20 mouse cellular contexts compared by ENCODE assay signal in the genomic region with DNA sequence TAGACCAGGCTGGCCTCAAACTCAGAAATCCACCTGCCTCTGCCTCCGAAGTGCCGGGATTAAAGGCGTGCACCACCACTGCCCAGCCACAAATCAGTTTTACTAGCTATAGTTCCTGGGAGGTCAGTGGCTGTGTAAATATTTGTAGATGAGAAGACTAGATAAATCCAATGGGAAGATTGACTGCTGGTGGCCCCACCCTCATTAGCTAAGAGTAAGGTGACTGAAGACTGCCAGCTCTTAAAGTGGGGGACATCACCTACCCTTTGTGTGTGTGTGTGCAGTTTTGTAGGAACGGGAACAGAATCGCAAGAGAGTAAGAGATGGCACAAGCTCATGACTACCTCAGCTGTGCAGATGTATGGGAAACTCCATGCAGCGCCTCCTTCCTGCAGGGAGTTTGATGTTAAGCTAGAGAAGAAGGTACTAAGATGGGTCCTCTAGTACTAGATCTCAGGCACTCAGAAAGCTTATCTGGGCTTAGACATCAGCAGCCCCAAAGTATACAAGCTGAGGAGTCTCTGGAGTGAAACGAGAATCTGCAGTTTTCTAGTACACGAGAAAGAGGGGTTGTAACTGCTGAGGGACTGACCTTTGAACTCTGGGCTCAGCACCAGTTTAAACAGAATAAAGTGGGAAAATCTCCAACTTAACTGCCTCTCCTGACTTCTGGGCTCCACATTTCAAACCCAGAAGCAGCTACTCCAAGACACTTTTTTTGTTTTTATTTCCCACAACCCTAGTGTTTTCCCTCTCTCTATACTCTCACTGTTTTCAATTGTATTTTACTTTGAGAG. TPM values are rescaled to one million over a fixed set of nuclear protein-coding genes. Genes with fewer than 3 reads are reported as not detected.
DNase-seq lines count a peak whose midpoint lies in the region; ATAC-seq and TF ChIP-seq lines count a peak whose summit lies in the region.
"Had no signal": no experiment of that assay in that cellular context is flagged by ENCODE, and none has a peak within 500 bp of the region (broad histone marks: within the 10 kb centered on the region; RNA-seq: fewer than 3 reads in every experiment).

No protein-coding gene starts in this region.

- no peak for TF ChIP-seq CTCF in liver, adult 2 months (IDR thresholded peaks at IDR 0.05; ENCODE audit: low read depth, low read length)
- no peak for TF ChIP-seq CTCF in kidney, postnatal 0 days (IDR thresholded peaks at IDR 0.05; ENCODE audit: low read depth)

- H3K79me2 ChIP-seq in liver, adult 2 months (ENCODE audit: control insufficient read depth, insufficient read depth, low read length): no peaks in the 10 kb centered on the region; the same call in 1 of the 2 replicates

- H3K4me1 ChIP-seq in liver, adult 2 months (ENCODE audit: control insufficient read depth, insufficient read depth, low read length): peaks cover 46% of the 10 kb centered on the region
- 0 out of 2 replicates have a peak, but pooled peaks cover 3% of the 10 kb centered on the region for H3K4me1 ChIP-seq in kidney, postnatal 0 days (replicated peaks; ENCODE audit: insufficient read depth, low read length)
- peaks cover 12% of the 10 kb centered on the region; the same call in 1 of the 2 replicates for H3K4me1 ChIP-seq in liver, embryonic 13.5 days (replicated peaks)
- H3K4me1 ChIP-seq: embryonic facial prominence, embryonic 15.5 days; forebrain, embryonic 10.5 days; hindbrain, embryonic 15.5 days; midbrain, embryonic 13.5 days; neural tube, embryonic 13.5 days had no signal

- peak overlapping the region; percentile 74 for H3K9ac ChIP-seq in liver, adult 2 months (ENCODE audit: low read depth, low read length)
- H3K9ac ChIP-seq in kidney, postnatal 0 days (ENCODE audit: low read depth, low read length): no peak overlapping the region
- H3K9ac ChIP-seq in liver, embryonic 13.5 days: no peak overlapping the region
- H3K9ac ChIP-seq: embryonic facial prominence, embryonic 15.5 days; forebrain, postnatal 0 days; heart, embryonic 13.5 days; hindbrain, embryonic 15.5 days; limb, embryonic 13.5 days; midbrain, embryonic 13.5 days; neural tube, embryonic 13.5 days had no signal

- peaks cover 6% of the 10 kb centered on the region for H3K36me3 ChIP-seq in liver, adult 2 months (ENCODE audit: control insufficient read depth, insufficient read depth, low read length)
- H3K36me3 ChIP-seq in kidney, postnatal 0 days (ENCODE audit: insufficient read depth, low read length): no peaks in the 10 kb centered on the region
- peaks cover 9% of the 10 kb centered on the region; the same call in 1 of the 2 replicates for H3K36me3 ChIP-seq in liver, embryonic 13.5 days
- H3K36me3 ChIP-seq: hindbrain, embryonic 15.5 days had no signal

- intact Hi-C loops in left cerebral cortex, postnatal 36 days (cut with DNase I): no loop called here

- DNase-seq in liver, adult 2 months (ENCODE audit: extremely low read depth, low read depth, low spot score): peak; percentile 94
- no peak for DNase-seq in liver
- DNase-seq in kidney, postnatal 0 days (ENCODE audit: low spot score): peak; percentile 39
- DNase-seq in liver, embryonic 13.5 days: no peak
- DNase-seq in yolk sac, embryonic 10.5 days (ENCODE audit: low spot score): peak; percentile 68
- DNase-seq in left cerebral cortex, postnatal 36 days (ENCODE audit: low spot score in 2 of 2): no peak
- no peak for DNase-seq in retina, postnatal 1 day
- DNase-seq: adrenal gland, adult 8-10 months; cerebellum, postnatal 10 days; forebrain, postnatal 0 days; heart, postnatal 36 days; spleen, adult 18-20 months had no signal

- H3K9me3 ChIP-seq in kidney, postnatal 0 days (replicated peaks; ENCODE audit: low read length): no peaks in the 10 kb centered on the region
- H3K9me3 ChIP-seq in liver, embryonic 13.5 days (replicated peaks): no peaks in the 10 kb centered on the region
- H3K9me3 ChIP-seq: embryonic facial prominence, embryonic 15.5 days; forebrain, embryonic 10.5 days; heart, embryonic 13.5 days; hindbrain, embryonic 15.5 days; limb, embryonic 13.5 days; midbrain, embryonic 13.5 days; neural tube, embryonic 13.5 days had no signal

- peak overlapping the region; percentile 8; the same call in 1 of the 2 replicates for H3K4me3 ChIP-seq in liver, adult 2 months (ENCODE audit: insufficient read depth, low read depth, low read length)
- H3K4me3 ChIP-seq in kidney, postnatal 0 days (replicated peaks; ENCODE audit: low read depth, low read length): no peak overlapping the region
- H3K4me3 ChIP-seq in liver, embryonic 13.5 days (replicated peaks): no peak overlapping the region
- H3K4me3 ChIP-seq: embryonic facial prominence, embryonic 15.5 days; forebrain, embryonic 10.5 days; heart, embryonic 13.5 days; hindbrain, embryonic 15.5 days; limb, embryonic 13.5 days; midbrain, embryonic 13.5 days; neural tube, embryonic 13.5 days had no signal

- peak overlapping the region; percentile 100 for H3K27ac ChIP-seq in liver, adult 2 months (replicated peaks; ENCODE audit: insufficient read depth, low read depth, low read length)
- no peak overlapping the region for H3K27ac ChIP-seq in kidney, postnatal 0 days
- H3K27ac ChIP-seq in liver, embryonic 13.5 days: peak overlapping the region; percentile 11; the same call in 1 of the 2 replicates
- H3K27ac ChIP-seq: embryonic facial prominence, embryonic 15.5 days; forebrain, embryonic 10.5 days; heart, embryonic 13.5 days; hindbrain, embryonic 15.5 days; limb, embryonic 13.5 days; midbrain, embryonic 13.5 days; neural tube, embryonic 13.5 days had no signal

- H3K4me2 ChIP-seq in kidney, postnatal 0 days (ENCODE audit: low read length): no peak overlapping the region
- H3K4me2 ChIP-seq in liver, embryonic 13.5 days: no peak overlapping the region
- H3K4me2 ChIP-seq: embryonic facial prominence, embryonic 15.5 days; heart, embryonic 13.5 days; hindbrain, embryonic 15.5 days; limb, embryonic 13.5 days; midbrain, embryonic 13.5 days; neural tube, embryonic 13.5 days had no signal

- ATAC-seq in kidney, postnatal 0 days (replicated peaks; ENCODE audit: low FRiP score, low read depth): no peak
- peak; percentile 32; the same call in 1 of the 2 replicates for ATAC-seq in liver, embryonic 13.5 days (ENCODE audit: low read depth)
- ATAC-seq in erythroid progenitor cell, adult 5-6 weeks (replicated peaks; ENCODE audit: low FRiP score, poor library complexity, severe bottlenecking): no peak
- ATAC-seq: forebrain, postnatal 0 days; midbrain, embryonic 13.5 days had no signal

- no peak for TF ChIP-seq POLR2A in liver, adult 2 months (IDR thresholded peaks at IDR 0.05; ENCODE audit: extremely low read depth, insufficient read depth, low read length)

- WGBS in liver, adult 2 months: 25% methylated on average over 8 of the region's 8 CpGs
- 62% methylated on average over 8 of the region's 8 CpGs for WGBS in kidney, postnatal 0 days
- 76% methylated on average over 8 of the region's 8 CpGs for WGBS in liver, embryonic 13.5 days (ENCODE audit: insufficient replicate concordance)

- no peaks in the 10 kb centered on the region for H3K27me3 ChIP-seq in liver, adult 2 months (ENCODE audit: control insufficient read depth, insufficient read depth, low read length)
- H3K27me3 ChIP-seq in kidney, postnatal 0 days (ENCODE audit: insufficient read depth, low read length): no peaks in the 10 kb centered on the region
- H3K27me3 ChIP-seq in liver, embryonic 13.5 days: no peaks in the 10 kb centered on the region
- H3K27me3 ChIP-seq: embryonic facial prominence, embryonic 15.5 days; heart, embryonic 13.5 days; hindbrain, embryonic 15.5 days; limb, embryonic 13.5 days; midbrain, embryonic 13.5 days; neural tube, embryonic 13.5 days had no signal

RNA-seq across cellular contexts. Expression of a gene that starts 2.5 kb away (rescaled TPM):
- total RNA-seq in liver, adult 2 months (2014; rRNA removed): 661 and 727 TPM in 2 replicates
- 566 and 586 TPM in 2 replicates for polyA plus RNA-seq in liver, adult 2 months (2012; rRNA removed)
- 13.4 and 17.3 TPM in 2 replicates for polyA plus RNA-seq in kidney, postnatal 0 days (2015; fragmentation: Nextera tagmentation; extraction: Ambion mirVana)
- polyA plus RNA-seq in liver, embryonic 13.5 days (2015; fragmentation: Nextera tagmentation; extraction: Ambion mirVana): 1.8 and 2.0 TPM in 2 replicates
- 4.0 TPM in 1 of 2 replicates, not detected in the other for total RNA-seq in erythroid progenitor cell, adult 5-6 weeks (2015; ENCODE audit: low replicate concordance)
- 6.4 TPM in 1 of 2 replicates, not detected in the other for total RNA-seq in erythroid progenitor cell, adult 5-6 weeks (2017; ENCODE audit: low replicate concordance)
- 10 to 100 TPM in 1 of 2 experiments, 1 to 10 TPM in 1; 9.6 to 15.9 TPM for total RNA-seq in left cerebral cortex, postnatal 36 days (2021)

RNA-seq across cellular contexts. Expression of a gene that starts 16.5 kb away (rescaled TPM):
- 15.6 and 20.5 TPM in 2 replicates for total RNA-seq in liver, adult 2 months (2014; rRNA removed)
- 35.6 and 37.7 TPM in 2 replicates for polyA plus RNA-seq in liver, adult 2 months (2012; rRNA removed)
- polyA plus RNA-seq in kidney, postnatal 0 days (2015; fragmentation: Nextera tagmentation; extraction: Ambion mirVana): 140 and 145 TPM in 2 replicates
- polyA plus RNA-seq in liver, embryonic 13.5 days (2015; fragmentation: Nextera tagmentation; extraction: Ambion mirVana): 113 and 128 TPM in 2 replicates
- 9.2 and 21.3 TPM in 2 replicates for total RNA-seq in erythroid progenitor cell, adult 5-6 weeks (2015; ENCODE audit: low replicate concordance)
- 5.1 and 46.8 TPM in 2 replicates for total RNA-seq in erythroid progenitor cell, adult 5-6 weeks (2017; ENCODE audit: low replicate concordance)
- 100 to 1,000 TPM in 1 of 2 experiments, 10 to 100 TPM in 1; 85.8 to 109 TPM for total RNA-seq in left cerebral cortex, postnatal 36 days (2021)

RNA-seq across cellular contexts. Expression of a gene that starts 16.8 kb away (rescaled TPM):
- 4.1 and 4.6 TPM in 2 replicates for total RNA-seq in liver, adult 2 months (2014; rRNA removed)
- polyA plus RNA-seq in liver, adult 2 months (2012; rRNA removed): 11.3 and 15.4 TPM in 2 replicates
- polyA plus RNA-seq in kidney, postnatal 0 days (2015; fragmentation: Nextera tagmentation; extraction: Ambion mirVana): 7.1 and 9.0 TPM in 2 replicates
- polyA plus RNA-seq in liver, embryonic 13.5 days (2015; fragmentation: Nextera tagmentation; extraction: Ambion mirVana): 3.6 and 4.2 TPM in 2 replicates
- total RNA-seq in erythroid progenitor cell, adult 5-6 weeks (2015; ENCODE audit: low replicate concordance): 0.84 and 1.4 TPM in 2 replicates
- 1.9 and 3.2 TPM in 2 replicates for total RNA-seq in erythroid progenitor cell, adult 5-6 weeks (2017; ENCODE audit: low replicate concordance)
- total RNA-seq in left cerebral cortex, postnatal 36 days (2021): 10 to 100 TPM; 17.6 to 20.3 TPM

RNA-seq across cellular contexts. Expression of a gene that starts 28.8 kb away (rescaled TPM):
- total RNA-seq in liver, adult 2 months (2014; rRNA removed): 7.7 and 9.0 TPM in 2 replicates
- polyA plus RNA-seq in liver, adult 2 months (2012; rRNA removed): 10.6 and 22.7 TPM in 2 replicates
- polyA plus RNA-seq in kidney, postnatal 0 days (2015; fragmentation: Nextera tagmentation; extraction: Ambion mirVana): 13.1 and 14.6 TPM in 2 replicates
- polyA plus RNA-seq in liver, embryonic 13.5 days (2015; fragmentation: Nextera tagmentation; extraction: Ambion mirVana): 73.1 and 78.7 TPM in 2 replicates
- total RNA-seq in erythroid progenitor cell, adult 5-6 weeks (2015; ENCODE audit: low replicate concordance): 103 and 171 TPM in 2 replicates
- total RNA-seq in erythroid progenitor cell, adult 5-6 weeks (2017; ENCODE audit: low replicate concordance): 101 and 106 TPM in 2 replicates
- 100 to 1,000 TPM; 159 to 176 TPM for total RNA-seq in left cerebral cortex, postnatal 36 days (2021)

RNA-seq across cellular contexts. Expression of a gene that starts 29.6 kb away (rescaled TPM):
- total RNA-seq in liver, adult 2 months (2014; rRNA removed): 7.7 and 10.7 TPM in 2 replicates
- polyA plus RNA-seq in liver, adult 2 months (2012; rRNA removed): 34.7 and 54.2 TPM in 2 replicates
- 37.8 and 38.6 TPM in 2 replicates for polyA plus RNA-seq in kidney, postnatal 0 days (2015; fragmentation: Nextera tagmentation; extraction: Ambion mirVana)
- 34.7 and 36.8 TPM in 2 replicates for polyA plus RNA-seq in liver, embryonic 13.5 days (2015; fragmentation: Nextera tagmentation; extraction: Ambion mirVana)
- 36.8 and 54.1 TPM in 2 replicates for total RNA-seq in erythroid progenitor cell, adult 5-6 weeks (2015; ENCODE audit: low replicate concordance)
- 0.83 and 10.9 TPM in 2 replicates for total RNA-seq in erythroid progenitor cell, adult 5-6 weeks (2017; ENCODE audit: low replicate concordance)
- total RNA-seq in left cerebral cortex, postnatal 36 days (2021): 10 to 100 TPM; 27.2 to 38.4 TPM

Comparison
In these comparisons a context has a peak if more than half of its experiments do, and no peak if none do; other contexts are left out.
1. DNase-seq: peak in liver, adult 2 months (single experiment), kidney, postnatal 0 days (single experiment) and yolk sac, embryonic 10.5 days (single experiment); none in liver (single experiment), liver, embryonic 13.5 days (single experiment), left cerebral cortex, postnatal 36 days (0 of 2) and retina, postnatal 1 day (single experiment).
2. RNA of a gene that starts 2.5 kb away (total RNA-seq): 661 to 727 TPM in liver, adult 2 months; 9.6 to 15.9 TPM in left cerebral cortex, postnatal 36 days and 4.0 to 6.4 TPM in erythroid progenitor cell, adult 5-6 weeks; every median in the first group is over 10 times any median in the second.